Mouse (Mus musculus) CD4-positive, CD25-positive, alpha-beta regulatory T cell, adult 2 months (primary cell): Measurements from ENCODE around the gene Tcam1.

Experiments used
- DNase-seq: peaks from one replicate; pipeline ENCODE4 v3.0.0-alpha.2; 2012; ENCODE audit warnings: low read depth, low spot score

Tcam1 gene

GRCm38 (mm10) chr11:106318406-106319366, 42.2 kb downstream of the Tcam1 start:
- DNase-seq: no peak

GRCm38 (mm10) chr11:106324858-106325257, 48.4 kb downstream of the Tcam1 start:
- DNase-seq: no peak

GRCm38 (mm10) chr11:106325566-106326206, 49.2 kb downstream of the Tcam1 start:
- DNase-seq: peak; percentile 86

GRCm38 (mm10) chr11:106326475-106326874, 50.0 kb downstream of the Tcam1 start:
- DNase-seq: no peak

DNA sequence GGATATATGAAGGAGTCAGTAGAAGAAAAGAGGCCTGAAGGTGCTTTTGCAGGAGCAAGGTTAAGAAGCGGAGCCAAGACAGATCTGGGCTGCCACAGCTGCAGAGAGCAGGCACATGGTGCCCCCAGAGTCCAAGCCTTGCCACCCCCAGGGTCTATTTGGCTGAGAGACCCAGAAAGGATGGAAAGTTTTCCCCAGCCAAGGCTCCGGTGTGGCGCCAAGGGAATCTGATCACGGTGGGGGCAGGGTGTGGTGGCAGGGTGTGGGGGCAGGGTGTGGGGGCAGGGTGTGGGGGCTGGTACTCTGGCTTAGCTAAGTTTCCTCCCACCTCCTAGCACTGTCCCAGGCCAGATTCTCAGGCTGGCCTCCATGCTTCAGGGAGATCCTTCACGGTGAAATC, 52.0 kb downstream of the Tcam1 start:
- no peak for DNase-seq

- no peak for DNase-seq
Observed at GRCm38 (mm10) chr11:106329128-106329527, 52.7 kb downstream of the Tcam1 start.

- DNase-seq: peak; percentile 85
Observed at GRCm38 (mm10) chr11:106329682-106330081, 53.2 kb downstream of the Tcam1 start.

- no peak for DNase-seq
Observed at GRCm38 (mm10) chr11:106332458-106332857, 56.0 kb downstream of the Tcam1 start.

DNA sequence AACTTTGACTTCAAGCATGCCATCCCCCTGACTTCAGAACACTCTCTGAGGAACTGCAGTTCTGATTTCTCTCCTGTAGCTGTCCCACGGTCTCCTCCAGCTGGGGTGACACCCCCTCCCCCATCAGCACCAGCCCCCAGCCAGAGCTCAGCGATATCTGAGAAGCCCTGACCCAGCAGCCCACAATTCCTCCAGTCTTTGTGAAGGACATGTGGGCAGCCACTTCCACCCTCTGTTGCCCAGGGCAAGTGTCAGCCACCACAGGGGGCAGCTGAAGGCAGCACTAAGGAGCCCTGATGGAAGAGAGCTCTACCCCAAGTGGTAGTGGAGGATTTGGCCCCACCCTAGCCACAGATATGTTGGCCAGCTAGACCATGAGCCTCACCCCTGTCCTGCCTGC, 57.6 kb downstream of the Tcam1 start:
- no peak for DNase-seq

DNA sequence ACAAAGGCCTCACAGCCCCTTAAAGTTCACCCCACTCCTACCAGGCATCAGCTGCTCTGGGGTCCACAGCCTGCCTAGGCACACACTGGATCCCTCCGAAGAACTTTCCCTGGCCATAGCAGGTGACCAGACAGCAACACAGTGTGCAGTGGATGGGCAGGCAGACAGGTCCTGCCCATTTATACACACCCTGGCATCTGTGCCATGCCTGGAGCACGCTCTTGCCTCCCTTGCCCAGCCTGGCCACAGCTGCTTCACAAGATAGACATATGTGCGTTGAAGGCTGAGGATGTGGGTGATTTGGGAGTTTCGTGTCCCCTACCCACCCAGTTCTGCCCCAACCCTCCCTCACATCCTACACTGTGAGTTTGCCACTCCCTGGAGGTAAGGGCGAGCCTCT, 61.6 kb downstream of the Tcam1 start:
- DNase-seq: no peak
